Mouse (Mus musculus) T-helper 17 cell (primary cell): Measurements from ENCODE around the gene Slc41a2.

ENCODE experiments used
- in situ Hi-C, 2 experiments: fragments of 300-600 bp; cut with MboI, MseI; formaldehyde crosslinking; loops; 1 replicate in 1 of 2; 2 replicates in 1 of 2; pipeline ENCODE4 v1.15.1; 2025; ENCODE audit warnings: high pct_unique_total_duplicates in 2 of 2

Slc41a2 gene

DNA sequence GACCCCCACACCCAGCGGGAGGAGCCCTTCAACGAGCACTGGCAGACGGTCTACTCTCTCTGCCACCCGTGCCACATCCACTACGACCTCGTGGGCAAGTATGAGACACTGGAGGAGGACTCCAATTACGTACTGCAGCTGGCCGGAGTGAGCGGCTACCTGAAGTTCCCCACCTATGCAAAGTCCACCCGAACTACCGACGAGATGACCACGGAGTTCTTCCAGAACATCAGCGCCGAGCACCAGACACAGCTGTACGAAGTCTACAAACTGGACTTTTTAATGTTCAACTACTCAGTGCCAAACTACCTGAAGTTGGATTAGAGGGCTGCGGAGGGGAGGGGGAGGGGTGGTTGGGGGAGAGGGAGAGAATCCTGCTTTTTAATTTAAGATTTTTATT lies 146.2 kb downstream of the Slc41a2 start:
- in situ Hi-C loops, result no loop called here

DNA sequence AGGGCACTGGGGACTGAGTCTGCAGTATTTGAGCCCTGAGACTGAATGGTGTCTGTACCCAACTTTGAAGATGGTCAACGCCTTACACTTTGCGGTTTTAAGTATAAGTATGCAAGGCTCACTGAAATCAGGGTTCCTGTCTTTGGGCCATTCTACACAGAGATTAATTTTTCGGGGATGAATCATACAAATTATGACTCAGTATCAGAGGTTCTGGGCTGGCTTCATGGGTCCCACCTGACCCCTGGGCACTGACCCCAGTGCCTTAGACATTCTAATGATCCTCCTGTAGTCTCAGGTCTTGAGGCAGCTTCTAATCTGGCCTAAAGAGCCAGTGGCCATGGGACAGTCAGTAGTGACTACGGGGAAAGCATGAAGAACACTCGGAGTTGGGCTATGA lies 148.6 kb downstream of the Slc41a2 start:
- in situ Hi-C loops, result no loop called here

DNA sequence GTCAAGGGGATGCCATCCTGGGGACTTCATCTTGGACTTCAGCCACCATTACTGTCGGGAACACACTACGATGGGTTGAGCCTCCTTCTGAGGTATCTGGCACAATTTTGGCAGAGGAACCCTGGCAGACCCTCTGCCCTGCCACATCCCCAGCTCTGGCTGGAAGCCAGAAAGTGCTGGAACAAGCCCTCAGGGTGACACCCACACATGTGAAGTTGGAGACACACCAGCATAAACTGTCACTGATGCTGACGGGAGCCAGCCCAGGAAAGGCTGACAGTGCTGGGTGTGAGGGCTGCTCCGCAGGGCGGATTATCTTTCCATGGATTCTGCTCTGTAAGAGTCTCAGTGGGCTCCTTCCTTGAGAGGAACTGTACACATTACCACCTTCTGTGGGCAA lies 150.7 kb downstream of the Slc41a2 start:
- in situ Hi-C loops, result no loop called here

DNA sequence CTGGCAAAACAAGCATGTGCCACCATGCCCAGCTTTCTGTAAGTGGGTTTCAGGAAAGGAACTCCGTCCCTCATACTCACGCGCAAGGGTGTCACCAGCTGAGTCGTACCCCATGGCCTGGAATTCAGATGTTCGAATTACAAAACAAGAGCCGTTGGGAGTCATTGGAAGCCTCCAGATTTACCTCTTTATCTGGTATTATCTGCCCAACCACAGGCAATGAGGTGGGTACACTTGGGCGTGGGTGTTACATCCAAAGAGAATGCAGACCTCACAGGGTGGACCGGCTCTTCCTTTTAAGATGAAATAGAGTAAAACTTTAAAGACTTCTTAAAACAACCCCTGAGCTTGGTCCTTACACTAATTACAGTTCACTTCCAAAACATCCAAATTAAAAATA lies 151.5 kb downstream of the Slc41a2 start:
- in situ Hi-C loops, result no loop called here

DNA sequence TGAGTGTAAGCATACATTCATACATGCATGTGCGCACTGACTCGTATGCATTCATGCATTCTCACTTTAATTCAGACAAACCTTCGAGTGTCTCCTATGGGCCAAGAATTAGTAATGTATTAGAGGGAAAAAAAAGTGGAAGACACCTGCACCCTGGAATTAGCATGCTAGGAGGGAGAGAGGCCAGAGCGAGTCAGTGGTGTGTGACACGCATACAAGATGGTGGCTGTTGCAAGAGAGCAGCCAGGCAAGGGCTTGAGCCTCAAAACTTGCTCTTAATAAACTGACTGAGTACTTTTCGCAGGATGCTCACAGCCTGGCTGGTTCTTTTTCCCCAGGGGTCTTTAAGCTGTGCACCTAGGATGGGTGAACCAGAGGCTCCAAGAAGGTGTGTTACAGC lies 152.6 kb downstream of the Slc41a2 start:
- in situ Hi-C loops, result no loop called here

DNA sequence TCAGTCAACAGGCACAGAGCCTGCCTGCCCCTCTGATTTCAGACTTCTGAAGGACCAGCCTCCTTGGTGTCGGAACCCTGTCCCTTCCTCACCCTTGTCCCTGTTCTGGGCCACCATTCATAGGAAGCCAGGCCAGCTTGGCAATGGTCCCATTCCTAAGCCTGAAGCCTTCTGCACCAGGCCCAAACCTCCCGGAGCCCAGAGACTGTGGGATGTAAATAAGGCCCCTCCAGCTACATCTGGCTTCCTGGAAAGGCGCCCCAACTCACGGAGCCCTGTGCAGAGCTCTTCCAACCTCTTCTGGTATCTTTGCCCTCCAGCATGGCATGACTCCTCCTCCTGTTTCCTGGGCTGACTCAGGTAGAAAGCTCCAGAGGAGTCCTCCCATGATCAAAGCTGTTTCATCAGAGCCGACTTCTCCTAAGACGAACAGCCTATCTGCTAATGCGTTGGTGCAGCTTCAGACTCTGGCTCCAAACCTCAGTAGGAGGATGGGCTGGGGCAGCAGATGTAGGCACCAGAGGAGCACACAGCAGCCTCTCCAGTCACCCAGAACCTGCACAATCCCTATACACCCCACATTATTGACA lies 153.1 kb downstream of the Slc41a2 start:
- in situ Hi-C loops, result loop anchor here in 1 of 2 experiments (5.0 kb wide), 1 partner anchor 87 kb away; no protein-coding TSS in a partner anchor

DNA sequence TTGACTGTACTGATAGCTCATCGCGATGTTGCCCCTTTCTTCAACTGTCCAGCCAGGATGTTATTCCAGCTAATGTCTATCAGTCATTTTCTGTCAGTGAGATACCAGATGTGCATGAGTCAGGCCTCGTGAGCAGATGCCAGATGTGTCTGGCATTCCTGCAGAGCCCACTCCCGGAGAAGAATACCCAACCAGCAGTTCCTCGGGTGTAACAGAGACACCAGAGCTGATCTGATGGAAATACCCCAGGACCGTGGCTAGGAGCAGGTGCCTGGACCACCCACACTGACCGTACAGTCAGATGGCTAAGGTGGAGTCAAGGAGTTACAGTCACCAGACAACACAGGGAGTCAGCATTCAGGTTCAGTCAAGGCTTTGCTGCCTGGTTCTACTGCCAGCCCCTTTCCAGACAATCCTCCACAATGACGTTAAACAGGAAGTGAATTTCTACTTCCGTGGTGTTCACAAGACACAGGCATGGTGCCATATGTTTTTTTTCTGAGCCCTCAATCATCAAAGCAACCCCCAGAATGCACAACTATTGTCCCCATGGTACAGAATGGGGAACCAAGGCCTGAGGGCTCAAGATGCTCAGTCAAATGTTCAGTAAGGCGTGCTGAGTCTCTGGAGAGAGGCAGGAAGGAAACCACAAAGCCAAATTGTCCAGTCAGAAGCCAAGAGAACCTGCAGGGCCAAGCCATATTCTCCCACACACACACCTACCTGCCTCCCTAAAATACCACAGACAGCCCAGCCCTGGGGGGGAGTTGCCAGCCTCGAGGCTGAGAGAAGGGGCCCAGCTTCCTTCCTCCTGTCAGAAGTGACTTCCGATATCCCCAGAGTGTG lies 153.8 kb downstream of the Slc41a2 start:
- in situ Hi-C loops, result loop anchor here in 1 of 2 experiments (5.0 kb wide), 1 partner anchor 87 kb away; no protein-coding TSS in a partner anchor

DNA sequence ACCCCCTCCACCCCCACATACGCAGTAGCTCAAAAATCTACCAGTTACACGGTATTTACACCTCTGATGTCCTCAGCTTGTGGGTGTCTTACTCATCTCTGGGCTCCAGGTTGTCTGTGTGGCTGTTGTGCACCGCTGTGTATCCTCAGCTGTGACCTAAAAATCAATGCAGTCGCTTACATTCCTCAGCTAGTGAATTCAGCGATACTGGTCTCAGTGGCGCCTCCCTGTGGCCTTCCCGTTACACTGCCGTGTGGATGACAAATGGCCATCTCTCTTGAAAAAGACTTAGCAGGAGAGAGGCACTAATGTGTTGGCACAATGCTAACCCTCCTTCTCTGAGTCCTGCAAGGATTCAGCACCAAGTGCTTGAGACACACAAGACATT lies 155.1 kb downstream of the Slc41a2 start:
- in situ Hi-C loops, result loop anchor here in 1 of 2 experiments (5.0 kb wide), 1 partner anchor 85 kb away; no protein-coding TSS in a partner anchor

DNA sequence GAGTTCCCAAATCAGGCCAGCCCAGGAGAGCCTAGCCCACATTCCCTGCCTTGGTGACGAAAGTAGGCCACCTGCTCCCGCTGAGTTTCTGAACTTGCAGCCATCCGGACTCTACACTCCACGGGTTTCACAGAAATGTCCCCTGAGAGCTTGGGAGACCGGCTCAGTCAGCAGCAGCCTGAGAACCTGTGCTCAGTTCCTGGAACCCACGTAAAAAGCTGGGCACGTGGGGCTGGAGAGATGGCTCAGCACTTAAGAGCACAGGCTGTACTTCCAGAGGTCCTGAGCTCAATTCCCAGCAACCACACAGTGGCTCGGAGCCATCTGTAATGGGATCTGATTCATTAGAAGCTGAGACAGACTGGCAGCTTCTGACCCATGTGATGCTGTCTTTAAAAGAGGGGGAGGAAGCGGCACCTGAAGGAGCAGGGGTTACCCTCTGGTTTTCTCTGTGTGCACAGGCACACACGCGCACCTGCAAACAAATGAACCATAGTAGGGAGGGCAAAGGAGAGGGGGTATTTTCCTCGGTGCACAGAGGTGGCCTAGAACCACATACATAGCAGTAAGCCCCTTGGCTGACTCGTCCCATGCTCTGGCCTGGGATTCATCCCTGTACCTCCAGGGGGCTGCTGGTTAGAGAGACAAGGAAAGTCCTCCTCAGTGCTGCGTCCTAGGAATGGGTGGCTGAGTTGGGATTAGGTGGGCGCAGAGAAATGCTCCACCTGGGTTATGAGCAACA lies 155.7 kb downstream of the Slc41a2 start:
- in situ Hi-C loops, result loop anchor here in 1 of 2 experiments (5.0 kb wide), 1 partner anchor 85 kb away; no protein-coding TSS in a partner anchor
